Mouse (Mus musculus): ENCODE data around the gene Efcab6. TPM values are rescaled to one million over a fixed set of nuclear protein-coding genes. Genes with fewer than 3 reads are reported as not detected.
A peak's percentile ranks its signal among the peaks of the same experiment; 100 is the strongest.

The Efcab6 gene
- polyA plus RNA-seq, 1 experiment from 2014 or later: 0.33 TPM

- ATAC-seq (ENCODE audit: insufficient read depth): no peak
Measured at GRCm38 (mm10) chr15:84074705-84075185, 9.6 kb upstream of the Efcab6 start.

DNA sequence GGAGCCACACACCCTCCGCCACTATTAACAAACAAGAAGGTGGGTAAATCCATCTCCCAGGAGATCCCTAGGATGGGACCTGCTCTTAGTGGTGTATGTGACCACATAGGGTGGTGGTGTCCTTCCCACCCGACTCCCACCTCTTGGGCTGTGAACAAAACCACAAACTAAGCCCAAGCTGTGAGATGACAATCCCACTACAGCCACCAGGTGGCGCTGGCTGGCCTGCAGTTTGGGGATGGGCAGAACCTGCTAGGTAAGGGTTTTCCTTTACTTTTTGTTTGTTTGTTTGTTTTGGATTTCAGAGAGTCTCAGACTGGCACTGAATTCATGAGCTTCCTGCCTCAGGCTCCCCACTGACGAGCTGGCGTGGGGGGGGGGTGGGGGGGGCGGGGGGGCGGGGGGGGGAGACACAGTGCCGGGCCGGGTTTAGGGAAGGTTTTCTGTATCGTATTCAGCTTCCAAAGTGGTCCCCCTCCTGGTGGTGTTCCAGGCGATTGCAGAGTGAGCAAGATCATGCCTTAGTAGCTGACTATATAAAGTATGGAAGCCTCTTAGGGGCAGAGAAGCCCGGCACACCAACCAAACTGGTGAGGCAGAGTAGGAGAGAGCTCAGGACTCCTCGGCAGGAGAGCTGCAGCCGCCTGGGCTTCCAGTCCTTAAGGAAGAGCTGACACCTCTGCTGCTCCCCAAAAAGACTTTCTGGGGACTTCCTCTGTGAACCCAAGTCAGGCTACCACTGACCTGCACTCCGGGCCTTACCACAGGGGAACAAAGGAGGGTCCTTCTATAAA lies 8.9 kb upstream of the Efcab6 start:
- Histone ChIP-seq H3K4me1 (ENCODE audit: insufficient read depth) (no peaks in the 10 kb centered on the region), H3K36me3 (ENCODE audit: insufficient read depth) (no peaks in the 10 kb centered on the region), H3K27ac (ENCODE audit: low read depth) (no peak overlapping the region), H3K9me3 (ENCODE audit: low read depth, low read length) (no peaks in the 10 kb centered on the region), H3K4me2 (peak overlapping the region; percentile 18; the same call in 1 of the 2 replicates), H3K9ac (no peak overlapping the region), H3K4me3 (ENCODE audit: low read depth, low read length) (no peak overlapping the region), H3K27me3 (ENCODE audit: insufficient read depth, low read length) (peaks cover 33% of the 10 kb centered on the region)
- whole genome bisulfite sequencing: 8% methylated on average over 15 of the region's 15 CpGs
- ATAC-seq (ENCODE audit: insufficient read depth) (peak; percentile 14; the same call in 1 of the 2 replicates), DNase-seq (peak; percentile 82)
- peak; percentile 91 for TF ChIP-seq CTCF (IDR thresholded peaks at IDR 0.05; ENCODE audit: low read depth)

More at GRCm38 (mm10) chr15:84074705-84075185, 9.6 kb upstream of the Efcab6 start:
- DNase-seq: peak; percentile 36
- TF ChIP-seq CTCF (IDR thresholded peaks at IDR 0.05; ENCODE audit: low read depth): no peak; the same call in 1 of the 2 replicates
- Histone ChIP-seq H3K36me3 (ENCODE audit: insufficient read depth) (no peaks in the 10 kb centered on the region), H3K4me1 (ENCODE audit: insufficient read depth) (no peaks in the 10 kb centered on the region), H3K4me2 (peak overlapping the region; percentile 18; the same call in 1 of the 2 replicates), H3K27ac (ENCODE audit: low read depth) (no peak overlapping the region), H3K9me3 (ENCODE audit: low read depth, low read length) (no peaks in the 10 kb centered on the region), H3K27me3 (ENCODE audit: insufficient read depth, low read length) (peaks cover 27% of the 10 kb centered on the region), H3K4me3 (ENCODE audit: low read depth, low read length) (no peak overlapping the region), H3K9ac (no peak overlapping the region)
- 21% methylated on average over 17 of the region's 17 CpGs for WGBS

- DNase-seq (no peak), ATAC-seq (ENCODE audit: insufficient read depth) (no peak)
- H3K36me3 ChIP-seq (ENCODE audit: insufficient read depth): no peaks in the 10 kb centered on the region
- H3K4me1 ChIP-seq (ENCODE audit: insufficient read depth): no peaks in the 10 kb centered on the region
- H3K27me3 ChIP-seq (ENCODE audit: insufficient read depth, low read length): peaks cover 39% of the 10 kb centered on the region
- no peak overlapping the region for H3K4me3 ChIP-seq (ENCODE audit: low read depth, low read length)
- TF ChIP-seq CTCF (IDR thresholded peaks at IDR 0.05; ENCODE audit: low read depth): no peak
- no peak overlapping the region for H3K27ac ChIP-seq (ENCODE audit: low read depth)
- H3K9me3 ChIP-seq (ENCODE audit: low read depth, low read length): no peaks in the 10 kb centered on the region
- no peak overlapping the region for H3K9ac ChIP-seq
- H3K4me2 ChIP-seq: no peak overlapping the region
- WGBS: 25% methylated on average over 8 of the region's 8 CpGs
Measured at GRCm38 (mm10) chr15:84073058-84073457, 7.9 kb upstream of the Efcab6 start.

- no peaks in the 10 kb centered on the region for H3K36me3 ChIP-seq (ENCODE audit: insufficient read depth)
- WGBS: 25% methylated on average over 7 of the region's 7 CpGs
- DNase-seq: peak; percentile 87
- no peak overlapping the region for H3K4me2 ChIP-seq
- H3K4me1 ChIP-seq (ENCODE audit: insufficient read depth): no peaks in the 10 kb centered on the region
- TF ChIP-seq CTCF (IDR thresholded peaks at IDR 0.05; ENCODE audit: low read depth): peak; percentile 70
- no peak overlapping the region for H3K4me3 ChIP-seq (ENCODE audit: low read depth, low read length)
- no peaks in the 10 kb centered on the region for H3K9me3 ChIP-seq (ENCODE audit: low read depth, low read length)
- H3K9ac ChIP-seq: no peak overlapping the region
- H3K27me3 ChIP-seq (ENCODE audit: insufficient read depth, low read length): peaks cover 45% of the 10 kb centered on the region
- peak; percentile 21; the same call in 1 of the 2 replicates for ATAC-seq (ENCODE audit: insufficient read depth)
- no peak overlapping the region for H3K27ac ChIP-seq (ENCODE audit: low read depth)
Measured at GRCm38 (mm10) chr15:84072226-84072625, 7.0 kb upstream of the Efcab6 start.

GRCm38 (mm10) chr15:84070116-84070676 lies 5.0 kb upstream of the Efcab6 start:
- ATAC-seq (ENCODE audit: insufficient read depth) (no peak), DNase-seq (peak; percentile 13)
- H3K4me2 ChIP-seq: peak overlapping the region; percentile 23; the same call in 1 of the 2 replicates
- no peak overlapping the region for H3K9ac ChIP-seq
- peaks cover 51% of the 10 kb centered on the region for H3K27me3 ChIP-seq (ENCODE audit: insufficient read depth, low read length)
- no peak overlapping the region for H3K27ac ChIP-seq (ENCODE audit: low read depth)
- H3K36me3 ChIP-seq (ENCODE audit: insufficient read depth): no peaks in the 10 kb centered on the region
- no peak for TF ChIP-seq CTCF (IDR thresholded peaks at IDR 0.05; ENCODE audit: low read depth)
- H3K9me3 ChIP-seq (ENCODE audit: low read depth, low read length): no peaks in the 10 kb centered on the region
- no peaks in the 10 kb centered on the region for H3K4me1 ChIP-seq (ENCODE audit: insufficient read depth)
- no peak overlapping the region for H3K4me3 ChIP-seq (ENCODE audit: low read depth, low read length)
- WGBS: 4% methylated on average over 13 of the region's 13 CpGs

GRCm38 (mm10) chr15:84069455-84070050 lies 4.4 kb upstream of the Efcab6 start:
- WGBS: 8% methylated on average over 16 of the region's 16 CpGs
- H3K4me2 ChIP-seq: peak overlapping the region; percentile 23; the same call in 1 of the 2 replicates
- no peak overlapping the region for H3K27ac ChIP-seq (ENCODE audit: low read depth)

GRCm38 (mm10) chr15:84065701-84066100 lies 522 bp upstream of the Efcab6 start:
- H3K4me3 ChIP-seq (ENCODE audit: low read depth, low read length): no peak overlapping the region
- H3K27me3 ChIP-seq (ENCODE audit: insufficient read depth, low read length): peaks cover 44% of the 10 kb centered on the region
- H3K9ac ChIP-seq: no peak overlapping the region
- H3K27ac ChIP-seq (ENCODE audit: low read depth): no peak overlapping the region
- H3K36me3 ChIP-seq (ENCODE audit: insufficient read depth): no peaks in the 10 kb centered on the region
- H3K4me2 ChIP-seq: no peak overlapping the region
- no peak for DNase-seq
- TF ChIP-seq CTCF (IDR thresholded peaks at IDR 0.05; ENCODE audit: low read depth): peak; percentile 46
- H3K9me3 ChIP-seq (ENCODE audit: low read depth, low read length): no peaks in the 10 kb centered on the region
- ATAC-seq (ENCODE audit: insufficient read depth): no peak
- WGBS: 68% methylated on average over 4 of the region's 4 CpGs
- H3K4me1 ChIP-seq (ENCODE audit: insufficient read depth): no peaks in the 10 kb centered on the region

More at GRCm38 (mm10) chr15:84069455-84070050, 4.4 kb upstream of the Efcab6 start:
- ATAC-seq (ENCODE audit: insufficient read depth) (no peak), DNase-seq (no peak)
- Histone ChIP-seq H3K9me3 (ENCODE audit: low read depth, low read length) (no peaks in the 10 kb centered on the region), H3K4me1 (ENCODE audit: insufficient read depth) (no peaks in the 10 kb centered on the region), H3K9ac (no peak overlapping the region), H3K4me3 (ENCODE audit: low read depth, low read length) (no peak overlapping the region), H3K36me3 (ENCODE audit: insufficient read depth) (no peaks in the 10 kb centered on the region), H3K27me3 (ENCODE audit: insufficient read depth, low read length) (peaks cover 51% of the 10 kb centered on the region)
- no peak for TF ChIP-seq CTCF (IDR thresholded peaks at IDR 0.05; ENCODE audit: low read depth)

All from lung, embryonic 14.5 days (tissue).